Mouse (Mus musculus) 3T3-L1 (cell line): ENCODE measurements at regions not wholly inside any gene's neighbourhood (a gene's known extent, or its start where the extent isn't known, plus 50 kb on each side); places are given as distances from the start of the nearest gene placed in this dataset.

ENCODE experiments used
- DNase-seq: peaks from one replicate; pipeline ENCODE4 v3.0.0-alpha.2; 2015; ENCODE audit warnings: low read depth, low spot score

- no peak for DNase-seq
These were observed 64.7 kb upstream of the Ppp1r3a start for GRCm38 (mm10) chr6:14819798-14820197.

- no peak for DNase-seq
These were observed 69.7 kb upstream of the Ppp1r3a start for GRCm38 (mm10) chr6:14824777-14825176.

- peak; percentile 77 for DNase-seq
These were observed 62.2 kb upstream of the Foxp2 start for GRCm38 (mm10) chr6:14838910-14839309.
